Comparison of ENCODE assay signal across 11 mouse cellular contexts in genomic region chr12:111766313-111767236, GRCm38 (mm10). TPM values are rescaled to one million over a fixed set of nuclear protein-coding genes. Genes with fewer than 3 reads are reported as not detected.
DNase-seq lines count a peak whose midpoint lies in the region; ATAC-seq lines count a peak whose summit lies in the region.
"Had no signal": no experiment of that assay in that cellular context is flagged by ENCODE, and none has a peak within 500 bp of the region (broad histone marks: within the 10 kb centered on the region; RNA-seq: fewer than 3 reads in every experiment).

No protein-coding gene starts in this region.

- H3K36me3 ChIP-seq in intestine, embryonic 14.5 days (ENCODE audit: control insufficient read depth, insufficient read depth, low read length): peaks cover 17% of the 10 kb centered on the region; the same call in 1 of the 2 replicates
- 0 out of 2 replicates have a peak, but pooled peaks cover 5% of the 10 kb centered on the region for H3K36me3 ChIP-seq in intestine, embryonic 15.5 days
- no peaks in the 10 kb centered on the region for H3K36me3 ChIP-seq in forebrain, embryonic 15.5 days

- no peaks in the 10 kb centered on the region for H3K27me3 ChIP-seq in intestine, embryonic 14.5 days (replicated peaks; ENCODE audit: control insufficient read depth, insufficient read depth, low read length)
- no peaks in the 10 kb centered on the region for H3K27me3 ChIP-seq in intestine, embryonic 15.5 days (replicated peaks)
- no peaks in the 10 kb centered on the region for H3K27me3 ChIP-seq in forebrain, embryonic 15.5 days
- H3K27me3 ChIP-seq: embryonic facial prominence, embryonic 12.5 days had no signal

- no peak overlapping the region for H3K9ac ChIP-seq in intestine, embryonic 14.5 days (ENCODE audit: low read length)
- H3K9ac ChIP-seq in intestine, embryonic 15.5 days: no peak overlapping the region
- no peak overlapping the region; the same call in 1 of the 2 replicates for H3K9ac ChIP-seq in forebrain, embryonic 15.5 days (replicated peaks)
- H3K9ac ChIP-seq: embryonic facial prominence, embryonic 12.5 days had no signal

- H3K9me3 ChIP-seq in intestine, embryonic 14.5 days (ENCODE audit: control insufficient read depth, low read length): no peaks in the 10 kb centered on the region
- no peaks in the 10 kb centered on the region for H3K9me3 ChIP-seq in intestine, embryonic 15.5 days
- H3K9me3 ChIP-seq in forebrain, embryonic 15.5 days: no peaks in the 10 kb centered on the region
- H3K9me3 ChIP-seq: embryonic facial prominence, embryonic 12.5 days had no signal

- WGBS in intestine, embryonic 14.5 days: 56% methylated on average over 16 of the region's 16 CpGs
- 60% methylated on average over 16 of the region's 16 CpGs for WGBS in intestine, embryonic 15.5 days
- WGBS in forebrain, embryonic 15.5 days: 28% methylated on average over 16 of the region's 16 CpGs

- no peak overlapping the region for H3K4me2 ChIP-seq in intestine, embryonic 14.5 days (ENCODE audit: low read length)
- no peak overlapping the region; the same call in 1 of the 2 replicates for H3K4me2 ChIP-seq in intestine, embryonic 15.5 days (replicated peaks)
- H3K4me2 ChIP-seq in forebrain, embryonic 15.5 days (replicated peaks): 0 out of 2 replicates have a peak overlapping the region, but pooled peaks have one; percentile 4
- H3K4me2 ChIP-seq: embryonic facial prominence, embryonic 12.5 days had no signal

- no peak for DNase-seq in intestine, embryonic 14.5 days (ENCODE audit: low spot score)
- DNase-seq in cerebellum, adult 9-11 months: peak; percentile 47
- DNase-seq in neural tube, embryonic 10.5 days (ENCODE audit: extremely low spot score, low spot score): peak; percentile 45
- DNase-seq in thymus, postnatal 14 days: no peak
- no peak for DNase-seq in adrenal gland, postnatal 4 days (ENCODE audit: low spot score in 2 of 2)
- DNase-seq in ovary, postnatal 14 days (ENCODE audit: low spot score): no peak
- DNase-seq: lung, postnatal 36 days had no signal

- 0 out of 2 replicates have a peak overlapping the region, but pooled peaks have one; percentile 16 for H3K27ac ChIP-seq in intestine, embryonic 14.5 days (ENCODE audit: low read depth)
- no peak overlapping the region for H3K27ac ChIP-seq in intestine, embryonic 15.5 days
- H3K27ac ChIP-seq in forebrain, embryonic 15.5 days (replicated peaks): no peak overlapping the region
- H3K27ac ChIP-seq: embryonic facial prominence, embryonic 12.5 days had no signal

- ATAC-seq in intestine, embryonic 14.5 days (replicated peaks; ENCODE audit: low FRiP score, low TSS enrichment, low read depth): no peak
- ATAC-seq in intestine, embryonic 15.5 days: no peak; the same call in 1 of the 2 replicates
- ATAC-seq in forebrain, embryonic 15.5 days (replicated peaks): no peak; the same call in 1 of the 2 replicates
- ATAC-seq: inflammation-experienced regulatory T-cells, adult 6 months had no signal

- peaks cover 35% of the 10 kb centered on the region for H3K4me1 ChIP-seq in intestine, embryonic 14.5 days (replicated peaks; ENCODE audit: control insufficient read depth, insufficient read depth, low read length)
- H3K4me1 ChIP-seq in intestine, embryonic 15.5 days (replicated peaks): peaks cover 30% of the 10 kb centered on the region
- H3K4me1 ChIP-seq in forebrain, embryonic 15.5 days: peaks cover 43% of the 10 kb centered on the region

- no peak overlapping the region for H3K4me3 ChIP-seq in intestine, embryonic 14.5 days (ENCODE audit: low read depth, low read length)
- no peak overlapping the region for H3K4me3 ChIP-seq in intestine, embryonic 15.5 days (replicated peaks)
- no peak overlapping the region for H3K4me3 ChIP-seq in forebrain, embryonic 15.5 days
- H3K4me3 ChIP-seq: embryonic facial prominence, embryonic 12.5 days had no signal

RNA-seq across cellular contexts. Expression of gene Klc1, which starts 7.9 kb away (rescaled TPM):
- polyA plus RNA-seq in intestine, embryonic 14.5 days (2014; fragmentation: Nextera tagmentation; extraction: Ambion mirVana): 109 and 121 TPM in 2 replicates
- 91.1 and 92.1 TPM in 2 replicates for polyA plus RNA-seq in intestine, embryonic 15.5 days (2015; fragmentation: Nextera tagmentation; extraction: Ambion mirVana)
- 430 and 440 TPM in 2 replicates for polyA plus RNA-seq in forebrain, embryonic 15.5 days (2015; fragmentation: Nextera tagmentation; extraction: Ambion mirVana)
- total RNA-seq in adrenal gland, postnatal 4 days (2021): 100 to 1,000 TPM; 128 to 142 TPM

RNA-seq across cellular contexts. Expression of gene Xrcc3, which starts 47.1 kb away (rescaled TPM):
- 14.6 and 16.3 TPM in 2 replicates for polyA plus RNA-seq in intestine, embryonic 14.5 days (2014; fragmentation: Nextera tagmentation; extraction: Ambion mirVana)
- polyA plus RNA-seq in intestine, embryonic 15.5 days (2015; fragmentation: Nextera tagmentation; extraction: Ambion mirVana): 8.9 and 9.9 TPM in 2 replicates
- 4.5 and 4.8 TPM in 2 replicates for polyA plus RNA-seq in forebrain, embryonic 15.5 days (2015; fragmentation: Nextera tagmentation; extraction: Ambion mirVana)
- 10 to 100 TPM; 19.2 to 22.5 TPM for total RNA-seq in adrenal gland, postnatal 4 days (2021)

RNA-seq across cellular contexts. Expression of gene Zfyve21, which starts 47.4 kb away (rescaled TPM):
- 160 and 164 TPM in 2 replicates for polyA plus RNA-seq in intestine, embryonic 14.5 days (2014; fragmentation: Nextera tagmentation; extraction: Ambion mirVana)
- 183 and 191 TPM in 2 replicates for polyA plus RNA-seq in intestine, embryonic 15.5 days (2015; fragmentation: Nextera tagmentation; extraction: Ambion mirVana)
- 39.0 and 41.7 TPM in 2 replicates for polyA plus RNA-seq in forebrain, embryonic 15.5 days (2015; fragmentation: Nextera tagmentation; extraction: Ambion mirVana)
- total RNA-seq in adrenal gland, postnatal 4 days (2021): 10 to 100 TPM; 68.3 to 74.4 TPM

RNA-seq across cellular contexts. Expression of gene Apopt1, which starts 53.5 kb away (rescaled TPM):
- 57.1 and 58.2 TPM in 2 replicates for polyA plus RNA-seq in intestine, embryonic 14.5 days (2014; fragmentation: Nextera tagmentation; extraction: Ambion mirVana)
- 50.1 and 51.8 TPM in 2 replicates for polyA plus RNA-seq in intestine, embryonic 15.5 days (2015; fragmentation: Nextera tagmentation; extraction: Ambion mirVana)
- 48.2 and 48.7 TPM in 2 replicates for polyA plus RNA-seq in forebrain, embryonic 15.5 days (2015; fragmentation: Nextera tagmentation; extraction: Ambion mirVana)
- 10 to 100 TPM; 65.4 to 70.1 TPM for total RNA-seq in adrenal gland, postnatal 4 days (2021)

RNA-seq across cellular contexts. Expression of gene Bag5, which starts 53.5 kb away (rescaled TPM):
- polyA plus RNA-seq in intestine, embryonic 14.5 days (2014; fragmentation: Nextera tagmentation; extraction: Ambion mirVana): 52.4 and 54.6 TPM in 2 replicates
- 46.7 and 48.7 TPM in 2 replicates for polyA plus RNA-seq in intestine, embryonic 15.5 days (2015; fragmentation: Nextera tagmentation; extraction: Ambion mirVana)
- polyA plus RNA-seq in forebrain, embryonic 15.5 days (2015; fragmentation: Nextera tagmentation; extraction: Ambion mirVana): 65.1 and 69.1 TPM in 2 replicates
- 10 to 100 TPM; 35.8 to 37.0 TPM for total RNA-seq in adrenal gland, postnatal 4 days (2021)

Comparison
In these comparisons a context has a peak if more than half of its experiments do, and no peak if none do; other contexts are left out.
1. DNase-seq: peak in cerebellum, adult 9-11 months (single experiment) and neural tube, embryonic 10.5 days (single experiment); none in intestine, embryonic 14.5 days (single experiment), thymus, postnatal 14 days (single experiment), adrenal gland, postnatal 4 days (0 of 2) and ovary, postnatal 14 days (single experiment).